Mouse (Mus musculus) natural killer cell, adult 2 months (primary cell): Measurements from ENCODE around the gene Mfsd1.
A peak's percentile ranks its signal among the peaks of the same experiment; 100 is the strongest.

Experiments used
- DNase-seq, 2 experiments: peaks; one replicate each; pipeline ENCODE4 v3.0.0; 2022; ENCODE audit warnings: low spot score in 2 of 2

Gene Mfsd1

GRCm38 (mm10) chr3:67582273-67583124 is at the start of gene Mfsd1:
Gene Mfsd1, plus strand, starts transcription at chr3:67582741.
- DNase-seq, result peak; percentile 78 to 85

DNA sequence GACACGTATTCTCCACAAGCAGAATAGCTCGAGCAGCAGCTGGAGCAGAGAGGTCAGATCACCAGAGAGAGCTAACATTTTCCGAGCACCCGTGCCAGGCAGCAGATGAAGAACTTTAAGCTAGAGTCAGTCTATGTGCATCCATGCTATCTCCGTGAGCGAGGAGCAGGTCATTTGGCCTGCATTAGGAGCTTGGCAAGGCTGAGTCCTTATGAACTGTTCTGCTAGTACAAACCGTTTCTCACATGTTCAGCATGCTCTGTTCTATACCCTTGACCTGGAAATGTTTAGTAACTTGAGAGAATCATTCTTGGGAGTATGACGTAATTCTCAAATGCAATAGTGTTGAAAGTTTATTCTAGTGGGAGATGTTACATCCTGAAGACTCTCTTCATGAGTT is 38.9 kb upstream of the Mfsd1 start:
- no peak for DNase-seq

GRCm38 (mm10) chr3:67551193-67551592 is 31.3 kb upstream of the Mfsd1 start:
- DNase-seq, result no peak

- DNase-seq, result no peak
These were observed 29.3 kb upstream of the Mfsd1 start for GRCm38 (mm10) chr3:67553281-67553680.

DNA sequence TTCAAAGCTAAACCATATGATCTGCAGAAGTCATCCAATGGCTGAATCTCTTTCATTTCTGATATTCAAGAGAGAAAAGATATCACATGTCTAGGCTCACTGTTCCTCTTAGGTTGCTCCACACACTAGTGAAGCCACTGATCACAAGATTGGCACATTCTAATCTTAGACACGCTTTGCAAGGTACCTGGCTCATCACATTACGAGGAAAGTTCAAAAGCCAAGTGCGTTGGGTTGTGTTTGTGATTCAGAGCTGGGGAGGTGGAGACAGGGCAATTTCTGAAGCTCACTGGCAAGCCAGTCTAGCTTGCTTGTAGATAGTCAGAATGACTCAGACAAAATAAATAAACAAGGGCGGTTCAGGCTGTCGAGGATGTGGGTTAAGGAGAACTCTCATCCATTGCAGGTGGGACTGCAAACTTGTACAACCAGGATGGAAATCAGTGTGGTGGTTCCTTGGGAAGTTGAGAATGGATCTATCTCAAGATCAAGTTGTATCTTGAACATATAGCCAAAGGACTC is 28.6 kb upstream of the Mfsd1 start:
- no peak for DNase-seq

- DNase-seq, result no peak
These were observed 27.3 kb upstream of the Mfsd1 start for GRCm38 (mm10) chr3:67555211-67555610.

DNA sequence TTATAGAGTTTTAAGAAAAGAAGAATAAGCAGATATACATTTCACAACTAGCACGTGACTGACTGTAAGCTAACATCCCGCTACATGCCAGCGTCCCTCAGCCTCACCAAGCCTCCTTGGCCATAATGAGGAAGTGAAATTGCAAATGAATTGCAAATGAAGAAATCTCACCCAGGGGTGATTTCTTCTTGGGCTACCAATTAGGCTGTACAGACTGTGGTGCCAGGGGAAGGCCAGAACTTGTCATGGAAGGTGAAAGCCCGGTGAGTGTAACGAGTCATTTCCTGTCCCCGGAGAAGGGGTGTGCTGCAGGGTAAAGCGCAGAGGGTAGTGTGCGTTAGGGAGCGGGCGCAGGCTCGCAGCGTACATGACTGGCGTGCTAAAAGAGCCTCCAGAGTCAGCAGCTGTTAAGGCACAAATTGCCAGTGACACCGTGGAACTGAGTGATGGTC is 25.3 kb upstream of the Mfsd1 start:
- peak; percentile 28 to 77 for DNase-seq

DNA sequence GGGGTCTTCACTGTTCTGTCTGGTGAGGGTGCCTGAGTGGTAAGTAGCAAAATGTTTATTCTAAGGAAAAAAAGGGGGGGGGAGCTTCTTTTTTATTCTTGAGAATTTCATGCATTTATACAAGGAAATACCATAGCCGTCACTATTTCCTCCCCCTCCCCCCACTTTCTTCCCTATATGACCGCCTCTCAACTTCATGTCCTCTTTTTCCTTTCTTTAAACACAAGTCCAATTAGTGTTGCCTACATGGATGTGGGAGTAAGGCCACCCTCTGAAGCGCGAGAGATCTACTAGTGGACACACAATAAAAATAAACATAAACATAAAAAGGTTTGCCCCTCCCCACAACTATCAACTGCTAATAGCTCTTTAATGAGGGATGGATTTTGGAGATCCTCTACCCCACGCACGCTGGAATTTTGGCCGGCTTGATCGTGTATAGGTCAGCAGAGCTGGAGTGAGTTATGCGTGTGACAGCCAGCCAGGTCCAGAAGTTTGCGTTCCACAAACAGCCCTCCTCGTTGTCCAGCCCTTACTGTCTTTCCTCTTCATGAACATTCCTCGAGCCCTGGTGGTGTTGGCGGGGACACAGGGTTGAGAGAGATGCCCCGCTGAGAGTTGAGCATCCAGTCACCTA is 24.7 kb upstream of the Mfsd1 start:
- DNase-seq, result no peak

GRCm38 (mm10) chr3:67564731-67565357 is 17.7 kb upstream of the Mfsd1 start:
- no peak for DNase-seq

GRCm38 (mm10) chr3:67565540-67566227 is 16.9 kb upstream of the Mfsd1 start:
- no peak for DNase-seq

GRCm38 (mm10) chr3:67568015-67568618 is 14.4 kb upstream of the Mfsd1 start:
- peak; percentile 35 to 57 for DNase-seq

- DNase-seq, result peak in 1 of 2 experiments; percentile 35
These were observed 9.6 kb upstream of the Mfsd1 start for GRCm38 (mm10) chr3:67572918-67573317.

- DNase-seq, result no peak
These were observed 9.0 kb upstream of the Mfsd1 start for GRCm38 (mm10) chr3:67573523-67573922.

GRCm38 (mm10) chr3:67576248-67576647 is 6.3 kb upstream of the Mfsd1 start:
- DNase-seq, result no peak

DNA sequence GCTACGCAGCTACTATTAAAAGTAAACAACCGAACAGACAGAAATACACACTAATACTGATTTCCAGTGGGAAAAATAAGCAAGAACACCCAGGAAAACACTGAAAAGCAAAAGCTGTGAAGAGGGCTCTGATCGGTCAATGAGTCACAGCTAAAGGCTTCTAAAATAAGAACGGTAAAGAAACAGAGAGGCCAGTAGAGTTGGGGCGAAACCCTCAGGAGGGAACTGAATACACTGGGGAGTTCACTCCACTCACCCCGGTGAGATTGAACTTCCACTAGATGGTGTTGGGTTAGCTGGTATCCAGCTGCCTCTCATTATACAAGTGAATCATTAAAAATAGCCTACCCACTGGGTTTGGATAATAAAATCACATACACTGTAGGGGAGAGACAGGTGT is 5.8 kb upstream of the Mfsd1 start:
- DNase-seq, result no peak

DNA sequence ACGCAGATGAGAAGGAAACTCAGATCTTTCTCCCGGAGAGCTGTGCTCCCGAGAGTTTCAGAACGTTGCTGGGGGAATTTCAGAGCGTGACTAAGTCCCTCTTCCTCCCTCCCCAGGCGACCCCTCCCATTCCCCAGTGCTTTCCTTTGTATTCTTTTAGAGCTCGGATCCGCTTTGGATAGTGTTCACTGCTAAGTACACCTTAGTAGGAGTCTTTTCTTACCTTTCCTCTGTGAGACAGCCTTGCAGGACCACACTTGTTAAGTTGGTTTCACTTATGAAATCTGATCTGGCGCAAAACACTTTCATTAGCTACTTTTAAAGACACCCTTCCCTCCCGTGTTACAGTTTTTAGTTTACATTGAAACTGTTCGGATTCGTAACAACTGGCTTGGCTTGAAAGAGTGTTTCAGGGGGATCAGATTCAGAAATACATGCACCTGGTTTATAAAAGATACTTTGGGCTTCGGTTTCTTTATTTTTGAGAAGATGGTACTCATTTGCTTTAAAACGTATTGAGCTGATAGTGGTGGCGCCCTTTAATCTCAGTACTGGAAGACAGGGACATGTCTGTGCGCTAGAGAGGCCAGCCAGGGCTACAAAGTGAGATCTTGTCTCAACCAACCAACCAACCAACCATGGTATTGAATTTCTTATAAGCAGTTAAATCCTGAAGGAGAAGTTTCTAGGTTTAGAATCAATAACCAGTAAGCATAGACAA is 744 bp downstream of the Mfsd1 start:
- DNase-seq, result no peak

DNA sequence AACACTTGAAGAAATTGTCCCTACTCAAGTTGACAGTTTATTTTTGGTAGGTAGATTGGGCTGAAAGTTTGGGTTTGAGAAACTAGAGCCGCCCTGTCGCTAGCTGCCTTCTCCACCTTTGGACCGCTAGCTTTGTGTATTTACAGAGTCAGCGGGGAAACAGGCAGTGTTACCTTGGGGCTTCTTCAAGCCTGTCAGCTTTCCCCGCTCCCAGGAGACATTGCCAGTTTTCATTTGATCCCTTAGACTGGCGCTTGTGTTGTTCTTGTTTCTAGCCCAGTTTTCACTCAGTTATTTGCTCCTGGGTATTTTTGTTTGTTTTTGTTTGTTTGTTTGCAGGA is 1.3 kb downstream of the Mfsd1 start:
- no peak for DNase-seq

DNA sequence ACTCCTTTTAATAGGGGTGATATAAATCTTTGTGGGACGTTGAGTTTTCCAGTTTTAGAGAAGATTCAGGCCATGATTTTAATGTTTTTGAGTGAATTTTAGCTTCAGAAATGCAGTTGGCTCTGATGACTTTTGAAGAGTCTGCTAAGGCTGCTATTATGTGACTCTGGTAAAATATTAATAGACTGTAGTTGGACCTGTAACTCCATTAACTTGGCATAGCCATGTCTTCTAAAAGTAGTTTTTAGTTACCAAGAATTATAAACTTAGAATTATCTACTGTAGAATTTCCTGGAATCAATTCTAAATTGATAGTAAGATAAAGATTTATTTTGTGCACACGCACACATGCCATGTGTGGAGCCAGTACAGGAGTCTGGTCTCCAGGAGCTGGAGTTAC is 4.0 kb downstream of the Mfsd1 start:
- DNase-seq, result no peak

DNA sequence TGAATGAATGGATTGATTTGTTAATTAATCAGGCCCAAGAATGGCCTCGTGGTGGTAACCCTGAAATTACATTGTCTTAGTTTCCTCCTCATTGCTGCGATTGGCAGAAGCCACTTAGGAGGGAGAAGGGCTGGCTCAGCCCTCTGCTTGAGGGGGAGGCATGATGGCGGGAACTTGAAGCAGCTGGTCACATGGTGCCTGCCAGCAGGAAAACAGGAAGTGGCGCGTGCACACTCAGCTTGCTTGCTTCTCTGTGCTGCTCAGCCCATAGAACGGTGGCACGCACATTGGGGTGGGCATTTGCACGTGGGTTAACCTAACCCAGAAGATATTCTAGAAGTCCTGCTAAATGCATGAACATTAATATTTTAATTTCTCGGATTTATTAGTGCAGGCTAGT is 4.9 kb downstream of the Mfsd1 start:
- DNase-seq, result no peak

DNA sequence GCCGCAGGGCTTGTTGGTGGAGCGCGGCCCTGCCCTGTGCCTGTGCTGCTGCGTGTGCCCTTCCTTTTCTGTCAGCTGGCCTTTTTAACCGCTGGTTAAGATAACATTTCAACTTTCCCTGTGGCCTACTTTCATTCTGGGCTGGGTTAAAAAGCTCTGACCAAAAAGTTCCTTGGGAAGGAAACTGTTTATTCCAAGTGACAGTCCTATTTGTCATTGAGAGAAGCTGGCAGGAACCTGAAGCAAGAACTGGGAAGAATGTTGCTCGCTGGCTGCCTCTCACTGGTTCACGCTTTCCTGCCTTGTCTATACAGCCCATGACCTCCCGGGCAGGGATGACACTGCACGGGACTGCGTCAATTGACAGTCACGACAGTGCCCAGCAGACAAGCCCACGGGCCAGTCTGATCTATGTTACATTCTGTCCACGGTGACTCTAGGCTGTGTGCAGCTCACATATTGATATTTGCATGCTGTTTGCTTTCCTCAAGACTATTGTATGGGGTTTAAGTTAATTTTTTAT is 19.1 kb downstream of the Mfsd1 start:
- DNase-seq, result no peak

- no peak for DNase-seq
These were observed 35.7 kb downstream of the Mfsd1 start for GRCm38 (mm10) chr3:67618222-67618621.
